Mouse (Mus musculus) intestine, embryonic 14.5 days (tissue): ENCODE measurements around the gene Rbpj. TPM values are rescaled to one million over a fixed set of nuclear protein-coding genes. Genes with fewer than 3 reads are reported as not detected.

Experiments
- ATAC-seq: fragments of 200-750 bp; cut with Nextera tagmentation; replicated peaks from 2 replicates; pipeline ENCODE4 v1.8.0; 2017; ENCODE audit warnings: low read depth, moderate number of reproducible peaks, moderate TSS enrichment, moderate library complexity; ENCODE audit not compliant: low FRiP score, low TSS enrichment
- DNase-seq: peaks from one replicate; pipeline ENCODE4 v3.0.0-alpha.2; 2018; ENCODE audit warnings: low spot score
- H3K27ac ChIP-seq: fragments of 300-500 bp; sonication (generic); 2 replicates; pipeline ENCODE4 v1.5.1; 2014; ENCODE audit warnings: low read depth, mild to moderate bottlenecking, control low read depth
- H3K27me3 ChIP-seq: fragments of 300-500 bp; sonication (generic); replicated peaks from 2 replicates; pipeline ENCODE4 v1.6.1; 2014; ENCODE audit warnings: low read length, control low read depth; ENCODE audit not compliant: control insufficient read depth, insufficient read depth
- H3K36me3 ChIP-seq: fragments of 300-500 bp; sonication (generic); 2 replicates; pipeline ENCODE4 v1.6.1; 2014; ENCODE audit warnings: low read length, control low read depth; ENCODE audit not compliant: control insufficient read depth, insufficient read depth
- H3K4me1 ChIP-seq: fragments of 300-500 bp; sonication (generic); replicated peaks from 2 replicates; pipeline ENCODE4 v1.6.1; 2014; ENCODE audit warnings: low read length, control low read depth, mixed read lengths; ENCODE audit not compliant: control insufficient read depth, insufficient read depth
- H3K4me2 ChIP-seq: fragments of 300-500 bp; sonication (generic); 2 replicates; pipeline ENCODE4 v1.6.1; 2014; ENCODE audit warnings: low read length
- H3K4me3 ChIP-seq: fragments of 300-500 bp; sonication (generic); 2 replicates; pipeline ENCODE4 v1.5.1; 2014; ENCODE audit warnings: low read depth, low read length, control low read depth, mixed read lengths
- H3K9ac ChIP-seq: fragments of 300-500 bp; sonication (generic); 2 replicates; pipeline ENCODE4 v1.6.1; 2014; ENCODE audit warnings: mild to moderate bottlenecking, low read length
- H3K9me3 ChIP-seq: fragments of 300-500 bp; sonication (generic); 2 replicates; pipeline ENCODE4 v1.6.1; 2016; ENCODE audit warnings: low read length, control low read depth; ENCODE audit not compliant: control insufficient read depth
- WGBS: fragments of 180-500 bp; shearing (Covaris S2); extraction: QIAGEN DNeasy Blood & Tissue Kit; methylation state at CpG from one replicate; pipeline ENCODE4 v1.1.7; 2014; 5-methylcytosine and 5-hydroxymethylcytosine counted together
- polyA plus RNA-seq: library from polyadenylated mRNA; unstranded; fragments of >200 nt; fragmentation: Nextera tagmentation; extraction: Ambion mirVana; gene quantifications from 2 replicates; pipeline ENCODE4 v1.2.1, GENCODE M21; 2014

The Rbpj gene
- polyA plus RNA-seq, 1 experiment from 2014 or later, result 39.3 TPM

GRCm38 (mm10) chr5:53494536-53495159 is 28.7 kb downstream of the Rbpj start:
- no peak overlapping the region for H3K4me2 ChIP-seq
- H3K4me3 ChIP-seq, result no peak overlapping the region
- H3K27ac ChIP-seq, result no peak overlapping the region
- no peaks in the 10 kb centered on the region for H3K36me3 ChIP-seq
- H3K9ac ChIP-seq, result no peak overlapping the region
- H3K27me3 ChIP-seq, result no peaks in the 10 kb centered on the region
- no peaks in the 10 kb centered on the region for H3K9me3 ChIP-seq
- no peak for DNase-seq
- ATAC-seq, result no peak
- peaks cover 15% of the 10 kb centered on the region for H3K4me1 ChIP-seq
- WGBS, result 88% methylated on average over 17 of the region's 17 CpGs

- H3K4me1 ChIP-seq, result peaks cover 12% of the 10 kb centered on the region; the same call in 1 of the 2 replicates
- H3K9me3 ChIP-seq, result no peaks in the 10 kb centered on the region
- 0 out of 2 replicates have a peak overlapping the region, but pooled peaks have one; percentile 8 for H3K4me2 ChIP-seq
- 0 out of 2 replicates have a peak, but pooled peaks have one; percentile 47 for ATAC-seq
- H3K4me3 ChIP-seq, result no peak overlapping the region
- 39% methylated on average over 9 of the region's 9 CpGs for WGBS
- H3K27ac ChIP-seq, result peak overlapping the region; percentile 59
- H3K9ac ChIP-seq, result no peak overlapping the region
- no peaks in the 10 kb centered on the region for H3K27me3 ChIP-seq
- no peaks in the 10 kb centered on the region for H3K36me3 ChIP-seq
- no peak for DNase-seq
Measured at GRCm38 (mm10) chr5:53496846-53497549, 31.0 kb downstream of the Rbpj start.

- Histone ChIP-seq H3K4me1 (peaks cover 12% of the 10 kb centered on the region; the same call in 1 of the 2 replicates), H3K9me3 (no peaks in the 10 kb centered on the region), H3K9ac (no peak overlapping the region), H3K4me2 (no peak overlapping the region), H3K27ac (no peak overlapping the region), H3K27me3 (no peaks in the 10 kb centered on the region), H3K36me3 (no peaks in the 10 kb centered on the region), H3K4me3 (no peak overlapping the region)
- ATAC-seq (no peak), DNase-seq (no peak)
- 80% methylated on average over 3 of the region's 3 CpGs for WGBS
Measured at GRCm38 (mm10) chr5:53499571-53499970, 33.6 kb downstream of the Rbpj start.

GRCm38 (mm10) chr5:53500509-53501145 is 34.7 kb downstream of the Rbpj start:
- Histone ChIP-seq H3K27ac (no peak overlapping the region), H3K4me1 (peaks cover 12% of the 10 kb centered on the region; the same call in 1 of the 2 replicates), H3K4me2 (no peak overlapping the region), H3K4me3 (no peak overlapping the region), H3K36me3 (no peaks in the 10 kb centered on the region), H3K9ac (no peak overlapping the region), H3K27me3 (no peaks in the 10 kb centered on the region), H3K9me3 (no peaks in the 10 kb centered on the region)
- DNase-seq, result no peak
- 72% methylated on average over 10 of the region's 10 CpGs for whole genome bisulfite sequencing
- no peak for ATAC-seq

GRCm38 (mm10) chr5:53503261-53503660 is 37.3 kb downstream of the Rbpj start:
- ATAC-seq, result no peak
- H3K27me3 ChIP-seq, result no peaks in the 10 kb centered on the region
- 58% methylated on average over 2 of the region's 3 CpGs for WGBS

GRCm38 (mm10) chr5:53505751-53506150 is 39.8 kb downstream of the Rbpj start:
- no peak overlapping the region for H3K27ac ChIP-seq
- H3K4me3 ChIP-seq, result no peak overlapping the region
- H3K4me1 ChIP-seq, result no peaks in the 10 kb centered on the region
- DNase-seq (no peak), ATAC-seq (no peak)
- H3K27me3 ChIP-seq, result no peaks in the 10 kb centered on the region
- no peak overlapping the region for H3K9ac ChIP-seq
- no peaks in the 10 kb centered on the region for H3K9me3 ChIP-seq
- no peaks in the 10 kb centered on the region for H3K36me3 ChIP-seq
- 85% methylated on average over 6 of the region's 6 CpGs for WGBS
- H3K4me2 ChIP-seq, result no peak overlapping the region

More at GRCm38 (mm10) chr5:53503261-53503660, 37.3 kb downstream of the Rbpj start:
- Histone ChIP-seq H3K9ac (no peak overlapping the region), H3K27ac (no peak overlapping the region), H3K9me3 (no peaks in the 10 kb centered on the region), H3K4me3 (no peak overlapping the region), H3K36me3 (no peaks in the 10 kb centered on the region), H3K4me2 (no peak overlapping the region), H3K4me1 (no peaks in the 10 kb centered on the region)
- no peak for DNase-seq

GRCm38 (mm10) chr5:53507371-53507770 is 41.4 kb downstream of the Rbpj start:
- H3K4me3 ChIP-seq, result no peak overlapping the region
- WGBS, result 74% methylated on average over 5 of the region's 5 CpGs

GRCm38 (mm10) chr5:53509465-53509864 is 43.5 kb downstream of the Rbpj start:
- no peaks in the 10 kb centered on the region for H3K36me3 ChIP-seq
- no peak overlapping the region for H3K9ac ChIP-seq
- no peaks in the 10 kb centered on the region for H3K9me3 ChIP-seq
- no peaks in the 10 kb centered on the region for H3K4me1 ChIP-seq
- 64% methylated on average over 10 of the region's 10 CpGs for WGBS
- H3K27me3 ChIP-seq, result no peaks in the 10 kb centered on the region
- ATAC-seq (no peak), DNase-seq (no peak)
- no peak overlapping the region for H3K4me2 ChIP-seq
- H3K4me3 ChIP-seq, result no peak overlapping the region
- H3K27ac ChIP-seq, result no peak overlapping the region

More at GRCm38 (mm10) chr5:53507371-53507770, 41.4 kb downstream of the Rbpj start:
- H3K27me3 ChIP-seq, result no peaks in the 10 kb centered on the region
- no peaks in the 10 kb centered on the region for H3K9me3 ChIP-seq
- H3K36me3 ChIP-seq, result no peaks in the 10 kb centered on the region
- no peak overlapping the region for H3K4me2 ChIP-seq
- DNase-seq (no peak), ATAC-seq (no peak)
- no peak overlapping the region for H3K9ac ChIP-seq
- no peaks in the 10 kb centered on the region for H3K4me1 ChIP-seq
- no peak overlapping the region for H3K27ac ChIP-seq
